Mouse (Mus musculus): ENCODE results near the gene Paqr5. TPM values are rescaled to one million over a fixed set of nuclear protein-coding genes. Genes with fewer than 3 reads are reported as not detected.

Paqr5 gene
- polyA plus RNA-seq, 1 experiment, result 0.02 TPM

DNA sequence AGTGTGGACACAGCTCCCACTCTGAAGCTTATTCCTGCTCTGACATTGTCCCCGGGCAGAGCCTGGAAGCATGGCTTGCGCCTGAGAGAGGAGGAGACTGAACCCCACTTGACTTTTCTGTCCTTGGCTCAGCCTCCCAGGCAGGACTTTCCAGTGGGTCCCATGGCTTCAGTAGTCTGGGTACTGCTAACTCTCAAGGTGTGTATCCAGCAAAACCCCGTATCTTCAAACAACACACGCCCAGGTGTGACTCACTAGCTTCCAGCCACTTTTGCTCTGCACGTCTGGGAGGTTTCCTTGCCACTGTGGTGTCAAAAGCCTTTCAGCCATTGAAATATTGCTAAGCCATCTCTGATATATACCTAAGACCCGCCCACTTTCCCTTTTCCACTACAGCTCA lies 9.3 kb downstream of the Paqr5 start:
- H3K4me2 ChIP-seq (ENCODE audit: low read depth), result no peak overlapping the region
- H3K27me3 ChIP-seq (ENCODE audit: control insufficient read depth, insufficient read depth, insufficient read length), result no peaks in the 10 kb centered on the region
- no peaks in the 10 kb centered on the region for H3K79me2 ChIP-seq (ENCODE audit: control insufficient read depth, insufficient read depth)
- no peak overlapping the region for H3ac ChIP-seq (ENCODE audit: control insufficient read depth, insufficient read length)
- H3K36me3 ChIP-seq (ENCODE audit: control insufficient read depth, insufficient read depth), result no peaks in the 10 kb centered on the region
- no peak for TF ChIP-seq REST (IDR thresholded peaks at IDR 0.05; ENCODE audit: insufficient read depth, insufficient read length)
- TF ChIP-seq USF1 (IDR thresholded peaks at IDR 0.05; ENCODE audit: low read depth), result no peak
- no peak for TF ChIP-seq MYOD1 (IDR thresholded peaks at IDR 0.05; ENCODE audit: control insufficient read depth in 1 of 3, insufficient read length in 2 of 3, low read depth in 2 of 3)
- TF ChIP-seq TCF12 (IDR thresholded peaks at IDR 0.05; ENCODE audit: insufficient read depth, poor library complexity, severe bottlenecking), result no peak
- no peak for TF ChIP-seq E2F4 (IDR thresholded peaks at IDR 0.05; ENCODE audit: insufficient read depth)
- no peak for TF ChIP-seq POLR2AphosphoS2 (IDR thresholded peaks at IDR 0.05; ENCODE audit: insufficient read length, low read depth)
- no peak for TF ChIP-seq MYOG (IDR thresholded peaks at IDR 0.05; ENCODE audit: control insufficient read depth in 1 of 3, insufficient read depth in 1 of 3, insufficient read length in 2 of 3, low read depth in 2 of 3)
- H3K4me3 ChIP-seq, result no peak overlapping the region

DNA sequence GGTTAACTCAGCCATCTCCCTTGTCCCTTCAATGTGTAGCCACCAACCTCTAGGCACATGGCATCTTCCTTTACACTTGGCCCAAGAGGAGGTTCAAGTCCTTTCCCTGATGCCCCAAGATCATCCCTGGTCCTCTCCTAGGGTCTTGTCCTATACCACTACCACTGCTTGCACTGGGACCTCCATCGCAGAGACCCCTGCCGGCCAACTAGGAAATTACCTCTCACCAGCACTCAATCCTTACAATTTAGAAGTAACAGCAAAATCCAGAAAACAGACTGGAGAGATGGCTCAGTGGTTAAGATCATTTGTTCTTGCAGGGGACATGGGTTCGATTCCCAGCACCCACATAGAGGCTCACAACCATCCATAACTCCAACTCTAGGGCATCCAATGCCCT lies 11.2 kb downstream of the Paqr5 start:
- no peak overlapping the region for H3K4me2 ChIP-seq (ENCODE audit: low read depth)
- no peaks in the 10 kb centered on the region for H3K36me3 ChIP-seq (ENCODE audit: control insufficient read depth, insufficient read depth)
- H3K4me3 ChIP-seq, result no peak overlapping the region
- no peak overlapping the region for H3ac ChIP-seq (ENCODE audit: control insufficient read depth, insufficient read length)
- TF ChIP-seq MYOD1 (IDR thresholded peaks at IDR 0.05; ENCODE audit: control insufficient read depth in 1 of 3, insufficient read length in 2 of 3, low read depth in 2 of 3) (no peak), MYOG (IDR thresholded peaks at IDR 0.05; ENCODE audit: control insufficient read depth in 1 of 3, insufficient read depth in 1 of 3, insufficient read length in 2 of 3, low read depth in 2 of 3) (no peak), CEBPB (IDR thresholded peaks at IDR 0.05; ENCODE audit: insufficient read depth, poor library complexity, severe bottlenecking) (no peak), TCF12 (IDR thresholded peaks at IDR 0.05; ENCODE audit: insufficient read depth, poor library complexity, severe bottlenecking) (no peak), USF1 (IDR thresholded peaks at IDR 0.05; ENCODE audit: low read depth) (no peak), E2F4 (IDR thresholded peaks at IDR 0.05; ENCODE audit: insufficient read depth) (no peak), MAX (IDR thresholded peaks at IDR 0.05; ENCODE audit: low read depth) (no peak)
- H3K27me3 ChIP-seq (ENCODE audit: control insufficient read depth, insufficient read depth, insufficient read length), result no peaks in the 10 kb centered on the region
- H3K79me2 ChIP-seq (ENCODE audit: control insufficient read depth, insufficient read depth), result no peaks in the 10 kb centered on the region

- Histone ChIP-seq H3K4me2 (ENCODE audit: low read depth) (no peak overlapping the region), H3ac (ENCODE audit: control insufficient read depth, insufficient read length) (no peak overlapping the region), H3K4me3 (no peak overlapping the region), H3K27me3 (ENCODE audit: control insufficient read depth, insufficient read depth, insufficient read length) (peaks cover 5% of the 10 kb centered on the region), H3K79me2 (ENCODE audit: control insufficient read depth, insufficient read depth) (no peaks in the 10 kb centered on the region), H3K36me3 (ENCODE audit: control insufficient read depth, insufficient read depth) (no peaks in the 10 kb centered on the region)
- TF ChIP-seq TCF3 (IDR thresholded peaks at IDR 0.05; ENCODE audit: insufficient read length, low read depth), result no peak
Observed at GRCm38 (mm10) chr9:62013316-62014097, 13.1 kb downstream of the Paqr5 start.

DNA sequence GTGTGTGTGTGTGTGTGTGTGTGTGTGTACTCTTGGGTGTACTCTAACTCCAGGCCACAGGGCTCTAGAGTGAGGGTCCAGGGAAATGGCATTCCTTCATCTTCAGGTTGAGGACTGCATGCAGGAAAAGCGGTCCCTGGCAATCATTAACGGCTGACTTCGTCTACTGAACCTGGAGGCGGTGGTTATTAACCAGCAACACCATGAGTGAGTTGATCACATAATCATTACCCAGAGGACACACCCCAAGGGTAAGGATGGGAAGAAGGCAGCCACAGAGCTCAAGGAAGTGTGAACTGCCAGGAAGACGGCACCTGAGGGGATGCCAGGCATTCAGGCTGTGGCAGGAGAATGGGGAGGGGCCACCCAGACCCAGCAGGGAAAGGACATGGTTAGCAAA lies 18.3 kb downstream of the Paqr5 start:
- TF ChIP-seq POLR2A (IDR thresholded peaks at IDR 0.05; ENCODE audit: insufficient read length, low read depth), result no peak
- no peak for TF ChIP-seq POLR2AphosphoS2 (IDR thresholded peaks at IDR 0.05; ENCODE audit: insufficient read length, low read depth)
- no peak for TF ChIP-seq REST (IDR thresholded peaks at IDR 0.05; ENCODE audit: insufficient read depth, insufficient read length)
- no peak for TF ChIP-seq USF1 (IDR thresholded peaks at IDR 0.05; ENCODE audit: low read depth)
- TF ChIP-seq MYOD1 (IDR thresholded peaks at IDR 0.05; ENCODE audit: control insufficient read depth in 1 of 3, insufficient read length in 2 of 3, low read depth in 2 of 3), result no peak
- no peak for TF ChIP-seq CEBPB (IDR thresholded peaks at IDR 0.05; ENCODE audit: insufficient read depth, poor library complexity, severe bottlenecking)
- no peak for TF ChIP-seq MYOG (IDR thresholded peaks at IDR 0.05; ENCODE audit: control insufficient read depth in 1 of 3, insufficient read depth in 1 of 3, insufficient read length in 2 of 3, low read depth in 2 of 3)
- no peak for TF ChIP-seq E2F4 (IDR thresholded peaks at IDR 0.05; ENCODE audit: insufficient read depth)
- no peak for TF ChIP-seq TCF3 (IDR thresholded peaks at IDR 0.05; ENCODE audit: insufficient read length, low read depth)
- no peak for TF ChIP-seq MAX (IDR thresholded peaks at IDR 0.05; ENCODE audit: low read depth)
- no peak for TF ChIP-seq TCF12 (IDR thresholded peaks at IDR 0.05; ENCODE audit: insufficient read depth, poor library complexity, severe bottlenecking)
- Histone ChIP-seq H3K4me3 (no peak overlapping the region), H3K4me2 (ENCODE audit: low read depth) (no peak overlapping the region), H3ac (ENCODE audit: control insufficient read depth, insufficient read length) (no peak overlapping the region), H3K36me3 (ENCODE audit: control insufficient read depth, insufficient read depth) (no peaks in the 10 kb centered on the region), H3K27me3 (ENCODE audit: control insufficient read depth, insufficient read depth, insufficient read length) (peaks cover 24% of the 10 kb centered on the region), H3K79me2 (ENCODE audit: control insufficient read depth, insufficient read depth) (no peaks in the 10 kb centered on the region)

DNA sequence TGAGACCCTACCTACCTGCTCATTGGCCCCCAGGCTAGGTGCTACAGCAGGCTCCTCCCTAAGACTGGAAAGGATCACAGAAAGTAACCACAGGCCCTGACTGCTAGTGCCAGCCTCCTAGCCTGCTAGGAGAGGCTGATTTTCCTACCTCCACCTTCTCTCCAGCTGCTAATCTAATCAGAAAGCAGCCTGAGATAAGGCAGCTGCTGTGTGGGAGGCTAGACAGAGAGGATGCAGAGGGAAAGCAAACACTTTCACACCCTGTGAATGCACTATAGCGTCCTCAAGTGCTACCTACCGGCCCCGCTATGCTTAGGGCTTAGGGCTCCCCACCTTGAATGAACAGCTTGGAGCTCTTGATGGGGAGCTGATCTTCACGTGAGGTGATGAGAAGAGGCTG lies 19.6 kb downstream of the Paqr5 start:
- peaks cover 29% of the 10 kb centered on the region for H3K27me3 ChIP-seq (ENCODE audit: control insufficient read depth, insufficient read depth, insufficient read length)
- no peak for TF ChIP-seq MYOD1 (IDR thresholded peaks at IDR 0.05; ENCODE audit: control insufficient read depth in 1 of 3, insufficient read length in 2 of 3, low read depth in 2 of 3)
- TF ChIP-seq TCF3 (IDR thresholded peaks at IDR 0.05; ENCODE audit: insufficient read length, low read depth), result no peak
- no peak for TF ChIP-seq USF1 (IDR thresholded peaks at IDR 0.05; ENCODE audit: low read depth)
- no peak for TF ChIP-seq POLR2AphosphoS2 (IDR thresholded peaks at IDR 0.05; ENCODE audit: insufficient read length, low read depth)
- TF ChIP-seq SRF (IDR thresholded peaks at IDR 0.05; ENCODE audit: control insufficient read depth, insufficient read length, low read depth), result no peak
- TF ChIP-seq MAX (IDR thresholded peaks at IDR 0.05; ENCODE audit: low read depth), result no peak
- no peak for TF ChIP-seq TCF12 (IDR thresholded peaks at IDR 0.05; ENCODE audit: insufficient read depth, poor library complexity, severe bottlenecking)
- no peak for TF ChIP-seq MYOG (IDR thresholded peaks at IDR 0.05; ENCODE audit: control insufficient read depth in 1 of 3, insufficient read depth in 1 of 3, insufficient read length in 2 of 3, low read depth in 2 of 3)
- TF ChIP-seq E2F4 (IDR thresholded peaks at IDR 0.05; ENCODE audit: insufficient read depth), result no peak
- no peak for TF ChIP-seq REST (IDR thresholded peaks at IDR 0.05; ENCODE audit: insufficient read depth, insufficient read length)
- no peak for TF ChIP-seq CEBPB (IDR thresholded peaks at IDR 0.05; ENCODE audit: insufficient read depth, poor library complexity, severe bottlenecking)
- no peak for TF ChIP-seq POLR2A (IDR thresholded peaks at IDR 0.05; ENCODE audit: insufficient read length, low read depth)
- no peak overlapping the region for H3K4me3 ChIP-seq
- H3K36me3 ChIP-seq (ENCODE audit: control insufficient read depth, insufficient read depth), result no peaks in the 10 kb centered on the region
- no peak overlapping the region for H3ac ChIP-seq (ENCODE audit: control insufficient read depth, insufficient read length)
- no peak overlapping the region for H3K4me2 ChIP-seq (ENCODE audit: low read depth)
- no peaks in the 10 kb centered on the region for H3K79me2 ChIP-seq (ENCODE audit: control insufficient read depth, insufficient read depth)

Measured in myocyte (in vitro differentiated cells).